Mouse (Mus musculus) neural tube, embryonic 14.5 days (tissue): ENCODE data around the gene Nav2. TPM values are rescaled to one million over a fixed set of nuclear protein-coding genes. Genes with fewer than 3 reads are reported as not detected.
A peak's percentile ranks its signal among the peaks of the same experiment; 100 is the strongest.

ENCODE experiments used
- ATAC-seq: fragments of 200-750 bp; cut with Nextera tagmentation; 2 replicates; pipeline ENCODE4 v1.8.0; 2017; ENCODE audit warnings: low read depth, mild to moderate bottlenecking, moderate TSS enrichment, moderate library complexity
- H3K27ac ChIP-seq: fragments of 300-500 bp; sonication (generic); 2 replicates; pipeline ENCODE4 v1.5.1; 2014; ENCODE audit warnings: low read depth, mild to moderate bottlenecking, control low read depth, low read length, moderate library complexity, mixed read lengths
- H3K27me3 ChIP-seq: fragments of 300-500 bp; sonication (generic); 2 replicates; pipeline ENCODE4 v1.6.1; 2014; ENCODE audit warnings: low read length; ENCODE audit not compliant: control insufficient read depth, insufficient read depth
- H3K36me3 ChIP-seq: fragments of 300-500 bp; sonication (generic); 2 replicates; pipeline ENCODE4 v1.6.1; 2014; ENCODE audit warnings: low read length, mixed read lengths; ENCODE audit not compliant: control insufficient read depth, insufficient read depth
- H3K4me1 ChIP-seq: fragments of 300-500 bp; sonication (generic); 2 replicates; pipeline ENCODE4 v1.6.1; 2014; ENCODE audit warnings: low read length; ENCODE audit not compliant: control insufficient read depth, insufficient read depth
- H3K4me2 ChIP-seq: fragments of 300-500 bp; sonication (generic); 2 replicates; pipeline ENCODE4 v1.6.1; 2014; ENCODE audit warnings: mild to moderate bottlenecking, low read depth, low read length, control low read depth
- H3K4me3 ChIP-seq: fragments of 300-500 bp; sonication (generic); 2 replicates; pipeline ENCODE4 v1.5.1; 2014; ENCODE audit warnings: low read depth, low read length, control low read depth, mixed read lengths
- H3K9ac ChIP-seq: fragments of 300-500 bp; sonication (generic); replicated peaks from 2 replicates; pipeline ENCODE4 v1.6.1; 2014; ENCODE audit warnings: low read depth, mild to moderate bottlenecking, control low read depth, low read length, mixed read lengths
- H3K9me3 ChIP-seq: fragments of 300-500 bp; sonication (generic); 2 replicates; pipeline ENCODE4 v1.6.1; 2016; ENCODE audit warnings: low read length; ENCODE audit not compliant: control insufficient read depth
- WGBS: fragments of 180-500 bp; shearing (Covaris S2); extraction: QIAGEN DNeasy Blood & Tissue Kit; methylation state at CpG from one replicate; pipeline ENCODE4 v1.1.7; 2014; 5-methylcytosine and 5-hydroxymethylcytosine counted together
- polyA plus RNA-seq: library from polyadenylated mRNA; unstranded; fragments of >200 nt; fragmentation: Nextera tagmentation; extraction: Ambion mirVana; gene quantifications from 2 replicates; pipeline ENCODE4 v1.2.1, GENCODE M21; 2014

The Nav2 gene
- polyA plus RNA-seq, 1 experiment from 2014 or later: 36.5 TPM

GRCm38 (mm10) chr7:49601191-49601975, 692.9 kb downstream of the Nav2 start:
- Histone ChIP-seq H3K4me2 (no peak overlapping the region), H3K9ac (no peak overlapping the region), H3K4me3 (no peak overlapping the region), H3K36me3 (peaks cover 14% of the 10 kb centered on the region; the same call in 1 of the 2 replicates), H3K4me1 (no peaks in the 10 kb centered on the region), H3K27me3 (no peaks in the 10 kb centered on the region), H3K27ac (no peak overlapping the region), H3K9me3 (no peaks in the 10 kb centered on the region)
- 57% methylated on average over 13 of the region's 13 CpGs for WGBS
- ATAC-seq: peak; percentile 58; the same call in 1 of the 2 replicates

- H3K4me3 ChIP-seq: no peak overlapping the region
- no peaks in the 10 kb centered on the region for H3K36me3 ChIP-seq
- no peaks in the 10 kb centered on the region for H3K4me1 ChIP-seq
- H3K27me3 ChIP-seq: no peaks in the 10 kb centered on the region
- no peak overlapping the region for H3K9ac ChIP-seq
- H3K27ac ChIP-seq: no peak overlapping the region
- H3K9me3 ChIP-seq: no peaks in the 10 kb centered on the region
- 96% methylated on average over 14 of the region's 14 CpGs for WGBS
- no peak overlapping the region for H3K4me2 ChIP-seq
- no peak for ATAC-seq
Measured at GRCm38 (mm10) chr7:49604244-49604643, 695.7 kb downstream of the Nav2 start.

GRCm38 (mm10) chr7:49604965-49605795, 696.7 kb downstream of the Nav2 start:
- no peaks in the 10 kb centered on the region for H3K9me3 ChIP-seq
- WGBS: 88% methylated on average over 15 of the region's 15 CpGs
- H3K27ac ChIP-seq: no peak overlapping the region
- no peaks in the 10 kb centered on the region for H3K4me1 ChIP-seq
- H3K27me3 ChIP-seq: no peaks in the 10 kb centered on the region
- no peak for ATAC-seq
- no peaks in the 10 kb centered on the region for H3K36me3 ChIP-seq
- H3K4me2 ChIP-seq: no peak overlapping the region
- no peak overlapping the region for H3K4me3 ChIP-seq
- H3K9ac ChIP-seq: no peak overlapping the region

GRCm38 (mm10) chr7:49616258-49616735, 707.8 kb downstream of the Nav2 start:
- peak; percentile 84 for ATAC-seq
- H3K27ac ChIP-seq: no peak overlapping the region
- H3K36me3 ChIP-seq: no peaks in the 10 kb centered on the region
- H3K9ac ChIP-seq: no peak overlapping the region
- peaks cover 40% of the 10 kb centered on the region for H3K27me3 ChIP-seq
- no peaks in the 10 kb centered on the region for H3K4me1 ChIP-seq
- 10% methylated on average over 6 of the region's 7 CpGs for WGBS
- no peak overlapping the region for H3K4me3 ChIP-seq
- no peak overlapping the region; the same call in 1 of the 2 replicates for H3K4me2 ChIP-seq
- no peaks in the 10 kb centered on the region for H3K9me3 ChIP-seq

GRCm38 (mm10) chr7:49617087-49617486, 708.6 kb downstream of the Nav2 start:
- no peak overlapping the region for H3K9ac ChIP-seq
- no peaks in the 10 kb centered on the region for H3K4me1 ChIP-seq
- no peak overlapping the region for H3K27ac ChIP-seq
- H3K4me3 ChIP-seq: no peak overlapping the region
- ATAC-seq: no peak
- 76% methylated on average over 4 of the region's 4 CpGs for WGBS
- H3K27me3 ChIP-seq: peaks cover 40% of the 10 kb centered on the region
- H3K36me3 ChIP-seq: no peaks in the 10 kb centered on the region
- no peaks in the 10 kb centered on the region for H3K9me3 ChIP-seq
- no peak overlapping the region for H3K4me2 ChIP-seq

- H3K9me3 ChIP-seq: no peaks in the 10 kb centered on the region
- peaks cover 60% of the 10 kb centered on the region for H3K27me3 ChIP-seq
- no peak for ATAC-seq
- no peaks in the 10 kb centered on the region for H3K36me3 ChIP-seq
- no peak overlapping the region for H3K9ac ChIP-seq
- WGBS: 79% methylated on average over 1 of the region's 1 CpGs
- no peak overlapping the region for H3K4me3 ChIP-seq
- no peak overlapping the region for H3K4me2 ChIP-seq
- H3K4me1 ChIP-seq: no peaks in the 10 kb centered on the region
- H3K27ac ChIP-seq: no peak overlapping the region
Measured at GRCm38 (mm10) chr7:49620160-49620559, 711.6 kb downstream of the Nav2 start.

GRCm38 (mm10) chr7:49631885-49632284, 723.4 kb downstream of the Nav2 start:
- Histone ChIP-seq H3K36me3 (no peaks in the 10 kb centered on the region), H3K4me2 (no peak overlapping the region), H3K9me3 (no peaks in the 10 kb centered on the region), H3K4me3 (no peak overlapping the region), H3K9ac (no peak overlapping the region), H3K4me1 (0 out of 2 replicates have a peak, but pooled peaks cover 9% of the 10 kb centered on the region), H3K27me3 (peaks cover 74% of the 10 kb centered on the region), H3K27ac (no peak overlapping the region)
- WGBS: 8% methylated on average over 9 of the region's 9 CpGs
- ATAC-seq: no peak

- peaks cover 69% of the 10 kb centered on the region for H3K27me3 ChIP-seq
- WGBS: 3% methylated on average over 24 of the region's 24 CpGs
- H3K4me2 ChIP-seq: no peak overlapping the region
- H3K4me1 ChIP-seq: 0 out of 2 replicates have a peak, but pooled peaks cover 9% of the 10 kb centered on the region
- no peak overlapping the region for H3K9ac ChIP-seq
- no peaks in the 10 kb centered on the region for H3K36me3 ChIP-seq
- no peak overlapping the region for H3K4me3 ChIP-seq
- H3K27ac ChIP-seq: no peak overlapping the region
- no peak for ATAC-seq
- H3K9me3 ChIP-seq: no peaks in the 10 kb centered on the region
Measured at GRCm38 (mm10) chr7:49632391-49632790, 723.9 kb downstream of the Nav2 start.
